Mouse (Mus musculus) limb, embryonic 14.5 days (tissue): ENCODE results near the gene Nr1i2. TPM values are rescaled to one million over a fixed set of nuclear protein-coding genes. Genes with fewer than 3 reads are reported as not detected.

Experiments used
- ATAC-seq: fragments of 200-750 bp; cut with Nextera tagmentation; 2 replicates; pipeline ENCODE4 v1.8.0; 2017; ENCODE audit warnings: low read depth, moderate number of reproducible peaks, moderate TSS enrichment; ENCODE audit not compliant: low FRiP score
- DNase-seq: peaks from one replicate; pipeline ENCODE4 v3.0.0-alpha.2; 2015; ENCODE audit warnings: low spot score
- H3K27ac ChIP-seq: fragments of 300-500 bp; sonication (generic); replicated peaks from 2 replicates; pipeline ENCODE4 v1.5.1; 2014; ENCODE audit warnings: low read depth, mild to moderate bottlenecking, low read length, moderate library complexity, mixed read lengths
- H3K27me3 ChIP-seq: fragments of 300-500 bp; sonication (generic); 2 replicates; pipeline ENCODE4 v1.6.1; 2014; ENCODE audit warnings: low read length, mixed read lengths; ENCODE audit not compliant: control insufficient read depth, insufficient read depth
- H3K36me3 ChIP-seq: fragments of 300-500 bp; sonication (generic); 2 replicates; pipeline ENCODE4 v1.6.1; 2014; ENCODE audit warnings: mild to moderate bottlenecking, low read length, moderate library complexity, mixed read lengths; ENCODE audit not compliant: control insufficient read depth, insufficient read depth
- H3K4me1 ChIP-seq: fragments of 300-500 bp; sonication (generic); 2 replicates; pipeline ENCODE4 v1.6.1; 2014; ENCODE audit warnings: antibody characterized with exemption, low read length, mixed read lengths; ENCODE audit not compliant: control insufficient read depth, insufficient read depth
- H3K4me2 ChIP-seq: fragments of 300-500 bp; sonication (generic); replicated peaks from 2 replicates; pipeline ENCODE4 v1.6.1; 2014; ENCODE audit warnings: low read depth, mild to moderate bottlenecking, low read length, moderate library complexity; ENCODE audit not compliant: severe bottlenecking
- H3K4me3 ChIP-seq: fragments of 300-500 bp; sonication (generic); replicated peaks from 2 replicates; pipeline ENCODE4 v1.5.1; 2014; ENCODE audit warnings: low read length
- H3K9ac ChIP-seq: fragments of 300-500 bp; sonication (generic); 2 replicates; pipeline ENCODE4 v1.6.1; 2014; ENCODE audit warnings: mild to moderate bottlenecking, low read depth, low read length, moderate library complexity; ENCODE audit not compliant: severe bottlenecking
- H3K9me3 ChIP-seq: fragments of 300-500 bp; sonication (generic); 2 replicates; pipeline ENCODE4 v1.6.1; 2016; ENCODE audit warnings: low read length; ENCODE audit not compliant: control insufficient read depth
- POLR2A ChIP-seq: fragments of 200-500 bp; IDR thresholded peaks from 2 replicates; pipeline ENCODE4 v1.8.0; 2012; ENCODE audit warnings: inconsistent platforms, mild to moderate bottlenecking, moderate library complexity, borderline replicate concordance; ENCODE audit not compliant: insufficient read depth, insufficient read length; ENCODE audit errors: extremely low read depth
- WGBS: fragments of 180-500 bp; shearing (Covaris S2); extraction: QIAGEN DNeasy Blood & Tissue Kit; methylation state at CpG from one replicate; pipeline ENCODE4 v1.1.7; 2014; 5-methylcytosine and 5-hydroxymethylcytosine counted together
- polyA plus RNA-seq, 2 experiments: library from polyadenylated mRNA; depleted of rRNA in 1 of 2; stranded (reverse) in 1 of 2; unstranded in 1 of 2; fragments of >200 nt; fragmentation: Nextera tagmentation in 1 of 2; extraction: Ambion mirVana in 1 of 2; gene quantifications; 2 replicates each; pipeline versions ENCODE4 v1.2.1 to v1.2.3; 2012 to 2014

The Nr1i2 gene
- polyA plus RNA-seq, 2 experiments = 0.03 TPM; not detected in 1

GRCm38 (mm10) chr16:38254001-38254400, 40.6 kb downstream of the Nr1i2 start:
- DNase-seq (no peak), ATAC-seq (no peak)
- no peaks in the 10 kb centered on the region for H3K27me3 ChIP-seq
- 82% methylated on average over 14 of the region's 14 CpGs for WGBS
- TF ChIP-seq POLR2A = no peak
- H3K9ac ChIP-seq = no peak overlapping the region
- no peak overlapping the region for H3K4me3 ChIP-seq
- H3K4me2 ChIP-seq = no peak overlapping the region
- no peaks in the 10 kb centered on the region for H3K36me3 ChIP-seq
- no peaks in the 10 kb centered on the region for H3K4me1 ChIP-seq
- H3K27ac ChIP-seq = no peak overlapping the region
- H3K9me3 ChIP-seq = no peaks in the 10 kb centered on the region

- peaks cover 11% of the 10 kb centered on the region for H3K4me1 ChIP-seq
- H3K9me3 ChIP-seq = no peaks in the 10 kb centered on the region
- DNase-seq = no peak
- WGBS = 90% methylated on average over 6 of the region's 6 CpGs
- TF ChIP-seq POLR2A = no peak
- H3K4me3 ChIP-seq = no peak overlapping the region
- no peaks in the 10 kb centered on the region for H3K27me3 ChIP-seq
- no peak overlapping the region for H3K4me2 ChIP-seq
- H3K36me3 ChIP-seq = no peaks in the 10 kb centered on the region; the same call in 1 of the 2 replicates
- H3K27ac ChIP-seq = no peak overlapping the region
- no peak overlapping the region for H3K9ac ChIP-seq
- ATAC-seq = no peak
Observed at GRCm38 (mm10) chr16:38250467-38250866, 44.2 kb downstream of the Nr1i2 start.

- peak overlapping the region; percentile 25 for H3K4me2 ChIP-seq
- peak; percentile 60 for ATAC-seq
Observed at GRCm38 (mm10) chr16:38248331-38248961, 46.2 kb downstream of the Nr1i2 start.

GRCm38 (mm10) chr16:38245849-38246585, 48.6 kb downstream of the Nr1i2 start:
- no peaks in the 10 kb centered on the region for H3K9me3 ChIP-seq
- H3K27ac ChIP-seq = no peak overlapping the region
- TF ChIP-seq POLR2A = no peak
- no peak overlapping the region for H3K4me3 ChIP-seq
- H3K9ac ChIP-seq = no peak overlapping the region
- no peak overlapping the region for H3K4me2 ChIP-seq
- peaks cover 17% of the 10 kb centered on the region for H3K36me3 ChIP-seq
- 63% methylated on average over 5 of the region's 5 CpGs for WGBS
- peaks cover 11% of the 10 kb centered on the region for H3K4me1 ChIP-seq
- DNase-seq (no peak), ATAC-seq (no peak)
- H3K27me3 ChIP-seq = no peaks in the 10 kb centered on the region

More at GRCm38 (mm10) chr16:38248331-38248961, 46.2 kb downstream of the Nr1i2 start:
- Histone ChIP-seq H3K4me3 (no peak overlapping the region), H3K9ac (no peak overlapping the region), H3K4me1 (peaks cover 11% of the 10 kb centered on the region), H3K9me3 (no peaks in the 10 kb centered on the region), H3K27me3 (no peaks in the 10 kb centered on the region), H3K36me3 (peaks cover 4% of the 10 kb centered on the region), H3K27ac (no peak overlapping the region)
- peak; percentile 15 for DNase-seq
- WGBS = 17% methylated on average over 13 of the region's 13 CpGs
- no peak for TF ChIP-seq POLR2A

GRCm38 (mm10) chr16:38245379-38245778, 49.2 kb downstream of the Nr1i2 start:
- H3K36me3 ChIP-seq = peaks cover 18% of the 10 kb centered on the region
- no peak overlapping the region for H3K4me2 ChIP-seq
- TF ChIP-seq POLR2A = no peak
- WGBS = 33% methylated on average over 2 of the region's 2 CpGs
- DNase-seq (no peak), ATAC-seq (no peak)
- no peaks in the 10 kb centered on the region for H3K27me3 ChIP-seq
- peaks cover 11% of the 10 kb centered on the region for H3K4me1 ChIP-seq
- no peak overlapping the region for H3K9ac ChIP-seq
- no peak overlapping the region for H3K4me3 ChIP-seq
- H3K27ac ChIP-seq = no peak overlapping the region
- no peaks in the 10 kb centered on the region for H3K9me3 ChIP-seq
